Mouse (Mus musculus): ENCODE results near the gene Olfr1350. TPM values are rescaled to one million over a fixed set of nuclear protein-coding genes. Genes with fewer than 3 reads are reported as not detected.

The Olfr1350 gene
- total RNA-seq (2023), result not detected in 4 replicates

DNA sequence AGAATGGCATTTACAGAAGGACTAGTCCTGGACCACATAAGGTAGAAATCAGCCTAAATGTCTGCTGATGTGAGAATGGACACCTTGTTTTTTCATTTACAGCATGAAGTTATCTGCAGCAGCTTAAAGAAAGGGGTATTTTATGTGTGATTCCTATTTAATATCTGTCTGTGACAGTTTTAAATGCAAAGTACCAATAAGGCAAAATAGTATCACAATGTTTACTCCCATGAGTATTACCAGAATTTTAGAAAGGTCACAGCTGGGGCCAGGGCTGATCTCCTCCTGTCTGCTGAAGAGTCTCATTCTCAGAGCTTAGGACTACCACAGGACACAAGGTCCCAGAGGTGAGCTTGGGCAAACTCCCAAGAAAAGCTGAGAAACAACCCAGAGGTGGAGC, at the start of gene Olfr1350:
TSS of gene Olfr1350 (plus strand) at position 301 of the 400 bp plus-strand sequence.

DNA sequence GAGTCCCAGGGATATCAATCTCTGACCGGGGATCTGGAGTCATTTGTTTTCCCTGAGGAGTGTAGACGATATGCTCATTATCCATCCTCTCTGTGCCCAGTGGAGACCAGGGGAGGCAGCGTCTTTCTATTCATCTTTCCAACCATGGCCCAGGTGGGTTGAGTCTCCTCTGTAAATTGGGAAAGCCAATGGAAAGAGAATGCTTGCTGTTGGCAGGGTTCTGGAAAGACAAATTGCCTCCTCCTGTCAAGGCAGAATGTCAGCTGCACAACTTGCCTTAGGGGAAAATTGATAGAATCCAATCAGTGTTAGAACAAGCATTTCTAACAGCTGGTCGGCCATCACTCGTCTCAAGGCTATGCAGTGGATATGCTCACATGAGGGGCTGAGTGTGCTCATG, 41.8 kb upstream of the Olfr1350 start, which contains the start of gene Olfr1349:
TSS of gene Olfr1349 (minus strand) at position 101 of the 400 bp plus-strand sequence.

Other genes starting within 250 kb of the Olfr1350 start
- 1.1 to 4.4 TPM (median 1.3 TPM) in 4 replicates for gene Zfp583, start 233.6 kb upstream of the Olfr1350 start, total RNA-seq (2023)
- 0.25 to 0.63 TPM (median 0.53 TPM) in 4 replicates for gene Gm3854, start 221.1 kb upstream of the Olfr1350 start, total RNA-seq (2023)
- gene Zfp78, start 201.6 kb upstream of the Olfr1350 start, total RNA-seq (2023), result 1.3 to 2.5 TPM (median 1.9 TPM) in 4 replicates
- 3.2 to 7.0 TPM (median 5.5 TPM) in 4 replicates for gene Zfp28, start 181.5 kb upstream of the Olfr1350 start, total RNA-seq (2023)
- gene Smim17, start 166.1 kb upstream of the Olfr1350 start, total RNA-seq (2023), result 1.2 TPM in 1 of 4 replicates, not detected in the others
- gene Gm20715, start 154.6 kb upstream of the Olfr1350 start, total RNA-seq (2023), result not detected in 4 replicates
- not detected in 4 replicates for gene Olfr1344, start 126.2 kb upstream of the Olfr1350 start, total RNA-seq (2023)
- not detected in 4 replicates for gene Olfr1336, start 108.7 kb upstream of the Olfr1350 start, total RNA-seq (2023)
- gene Olfr1346, start 97.7 kb upstream of the Olfr1350 start, total RNA-seq (2023), result not detected in 4 replicates
- not detected in 4 replicates for gene Olfr5, start 77.9 kb upstream of the Olfr1350 start, total RNA-seq (2023)
- gene Olfr1347, start 65.1 kb upstream of the Olfr1350 start, total RNA-seq (2023), result not detected in 4 replicates
- gene Olfr1348, start 56.1 kb upstream of the Olfr1350 start, total RNA-seq (2023), result not detected in 4 replicates
- gene Olfr1349, start 41.9 kb upstream of the Olfr1350 start, total RNA-seq (2023), result not detected in 4 replicates
- not detected in 4 replicates for gene Zim1, start 131.6 kb downstream of the Olfr1350 start, total RNA-seq (2023)
- not detected in 4 replicates for gene Peg3, start 165.6 kb downstream of the Olfr1350 start, total RNA-seq (2023)
- gene Usp29, start 165.7 kb downstream of the Olfr1350 start, total RNA-seq (2023), result not detected in 4 replicates